Comparison of ENCODE assay signal across 9 mouse cellular contexts in genomic region chr3:89337721-89338578, GRCm38 (mm10). TPM values are rescaled to one million over a fixed set of nuclear protein-coding genes. Genes with fewer than 3 reads are reported as not detected.
A peak's percentile ranks its signal among the peaks of the same experiment; 100 is the strongest.
DNase-seq lines count a peak whose midpoint lies in the region; ATAC-seq and TF ChIP-seq lines count a peak whose summit lies in the region.
"Had no signal": no experiment of that assay in that cellular context is flagged by ENCODE, and none has a peak within 500 bp of the region (broad histone marks: within the 10 kb centered on the region; RNA-seq: fewer than 3 reads in every experiment).

Efna4 (minus strand) TSS chr3:89338028.

- no peak within 1 kb of the TSS for H3K27ac ChIP-seq in spleen, adult 2 months (ENCODE audit: insufficient read depth, low read length)
- peak within 1 kb of the TSS; percentile 73 for H3K27ac ChIP-seq in heart, embryonic 15.5 days
- peak within 1 kb of the TSS; percentile 84 for H3K27ac ChIP-seq in kidney, postnatal 0 days
- H3K27ac ChIP-seq: macrophage had no signal

- peak within 1 kb of the TSS; percentile 63 for H3K4me3 ChIP-seq in spleen, adult 2 months (ENCODE audit: extremely low read depth, insufficient read depth, insufficient read length)
- H3K4me3 ChIP-seq in heart, embryonic 15.5 days = peak within 1 kb of the TSS; percentile 65
- peak within 1 kb of the TSS; percentile 92 for H3K4me3 ChIP-seq in kidney, postnatal 0 days (replicated peaks; ENCODE audit: low read depth, low read length)

- peaks cover 8% of the 10 kb centered on the region for H3K4me1 ChIP-seq in spleen, adult 2 months (ENCODE audit: control insufficient read depth, insufficient read depth, insufficient read length)
- H3K4me1 ChIP-seq in heart, embryonic 15.5 days (replicated peaks) = peaks cover 33% of the 10 kb centered on the region
- H3K4me1 ChIP-seq in kidney, postnatal 0 days (replicated peaks; ENCODE audit: insufficient read depth, low read length) = peaks cover 5% of the 10 kb centered on the region

- no peaks in the 10 kb centered on the region for H3K36me3 ChIP-seq in spleen, adult 2 months (ENCODE audit: control insufficient read depth, insufficient read depth, low read length)
- H3K36me3 ChIP-seq in heart, embryonic 15.5 days = no peaks in the 10 kb centered on the region
- H3K36me3 ChIP-seq in kidney, postnatal 0 days (ENCODE audit: insufficient read depth, low read length) = peaks cover 12% of the 10 kb centered on the region; the same call in 1 of the 2 replicates

- H3K9me3 ChIP-seq in heart, embryonic 15.5 days (replicated peaks) = no peaks in the 10 kb centered on the region
- H3K9me3 ChIP-seq in kidney, postnatal 0 days (replicated peaks; ENCODE audit: low read length) = no peaks in the 10 kb centered on the region

- H3K9ac ChIP-seq in heart, embryonic 15.5 days = peak within 1 kb of the TSS; percentile 76
- peak within 1 kb of the TSS; percentile 93 for H3K9ac ChIP-seq in kidney, postnatal 0 days (ENCODE audit: low read depth, low read length)

- no peak for TF ChIP-seq CTCF in spleen, adult 2 months (IDR thresholded peaks at IDR 0.05; ENCODE audit: extremely low read depth, insufficient read depth, insufficient read length, insufficient replicate concordance)
- no peak for TF ChIP-seq CTCF in brain, embryonic 14.5 days (IDR thresholded peaks at IDR 0.05; ENCODE audit: borderline replicate concordance, extremely low read depth, insufficient read depth, insufficient read length)
- TF ChIP-seq CTCF in kidney, postnatal 0 days (IDR thresholded peaks at IDR 0.05; ENCODE audit: low read depth) = no peak

- TF ChIP-seq POLR2A in spleen, adult 2 months (IDR thresholded peaks at IDR 0.05; ENCODE audit: low read depth, low read length) = no peak
- TF ChIP-seq POLR2A in brain, embryonic 14.5 days (IDR thresholded peaks at IDR 0.05; ENCODE audit: borderline replicate concordance, extremely low read depth, insufficient read depth, insufficient read length, poor library complexity, severe bottlenecking) = 0 out of 2 replicates have a peak, but pooled peaks have one; percentile 46

- WGBS in spleen, adult 2 months = 3% methylated on average over 44 of the region's 44 CpGs
- WGBS in heart, embryonic 15.5 days = 1% methylated on average over 44 of the region's 44 CpGs
- under 1% methylated on average over 44 of the region's 44 CpGs for WGBS in kidney, postnatal 0 days

- no peak for DNase-seq in spleen, adult 2 months (ENCODE audit: low read depth in 1 of 2, low spot score in 2 of 2)
- no peak for DNase-seq in spleen, adult 12 weeks (ENCODE audit: low spot score)
- peak; percentile 90 for DNase-seq in brain, embryonic 14.5 days (ENCODE audit: low read depth)
- DNase-seq in kidney, postnatal 0 days (ENCODE audit: low spot score) = peak; percentile 95
- DNase-seq in thymus, adult 18-20 months = peak; percentile 45 to 52
- no peak for DNase-seq in layer of hippocampus, adult 9-11 months

- peak within 1 kb of the TSS; percentile 85 for H3K4me2 ChIP-seq in heart, embryonic 15.5 days
- peak within 1 kb of the TSS; percentile 89 for H3K4me2 ChIP-seq in kidney, postnatal 0 days (ENCODE audit: low read length)

- peaks cover 5% of the 10 kb centered on the region; the same call in 1 of the 2 replicates for H3K27me3 ChIP-seq in spleen, adult 2 months (ENCODE audit: control insufficient read depth, insufficient read depth, low read length)
- H3K27me3 ChIP-seq in heart, embryonic 15.5 days = no peaks in the 10 kb centered on the region
- H3K27me3 ChIP-seq in kidney, postnatal 0 days (ENCODE audit: insufficient read depth, low read length) = no peaks in the 10 kb centered on the region

- ATAC-seq in heart, embryonic 15.5 days (replicated peaks; ENCODE audit: insufficient number of reproducible peaks, insufficient read depth, low FRiP score, low read depth) = peak; percentile 78
- ATAC-seq in kidney, postnatal 0 days (replicated peaks; ENCODE audit: low FRiP score, low read depth) = peak; percentile 76
- peak; percentile 35 for ATAC-seq in megakaryocyte progenitor cell, adult 5-6 weeks (replicated peaks; ENCODE audit: poor library complexity)

RNA-seq across cellular contexts. Expression of gene Efna4, which starts in this region (rescaled TPM):
- 0.62 and 1.5 TPM in 2 replicates for polyA plus RNA-seq in spleen, adult 2 months (2012; rRNA removed)
- 12.6 and 22.9 TPM in 2 replicates for polyA plus RNA-seq in brain, embryonic 14.5 days (2012; rRNA removed)
- 6.0 and 8.1 TPM in 2 replicates for polyA plus RNA-seq in heart, embryonic 15.5 days (2015; fragmentation: Nextera tagmentation; extraction: Ambion mirVana)
- 24.4 and 25.4 TPM in 2 replicates for polyA plus RNA-seq in kidney, postnatal 0 days (2015; fragmentation: Nextera tagmentation; extraction: Ambion mirVana)
- 0.17 and 0.64 TPM in 2 replicates for total RNA-seq in megakaryocyte progenitor cell, adult 5-6 weeks (2015)
- total RNA-seq in megakaryocyte progenitor cell, adult 5-6 weeks (2017) = 0.27 TPM in 1 of 2 replicates, not detected in the other
- polyA plus RNA-seq: macrophage had no signal

Comparison
In these comparisons a context has a peak if more than half of its experiments do, and no peak if none do; other contexts are left out.
1. Peak in ATAC-seq in megakaryocyte progenitor cell, adult 5-6 weeks; RNA of the gene not detected or under 1 TPM.
2. DNase-seq: peak in brain, embryonic 14.5 days (single experiment), kidney, postnatal 0 days (single experiment) and thymus, adult 18-20 months (2 of 2); none in spleen, adult 2 months (0 of 2), spleen, adult 12 weeks (single experiment) and layer of hippocampus, adult 9-11 months (single experiment).
3. Peak in every context shown above with its lines, with median percentiles within 50 percentile points of each other: H3K4me3 ChIP-seq and ATAC-seq.